In the genomic region with DNA sequence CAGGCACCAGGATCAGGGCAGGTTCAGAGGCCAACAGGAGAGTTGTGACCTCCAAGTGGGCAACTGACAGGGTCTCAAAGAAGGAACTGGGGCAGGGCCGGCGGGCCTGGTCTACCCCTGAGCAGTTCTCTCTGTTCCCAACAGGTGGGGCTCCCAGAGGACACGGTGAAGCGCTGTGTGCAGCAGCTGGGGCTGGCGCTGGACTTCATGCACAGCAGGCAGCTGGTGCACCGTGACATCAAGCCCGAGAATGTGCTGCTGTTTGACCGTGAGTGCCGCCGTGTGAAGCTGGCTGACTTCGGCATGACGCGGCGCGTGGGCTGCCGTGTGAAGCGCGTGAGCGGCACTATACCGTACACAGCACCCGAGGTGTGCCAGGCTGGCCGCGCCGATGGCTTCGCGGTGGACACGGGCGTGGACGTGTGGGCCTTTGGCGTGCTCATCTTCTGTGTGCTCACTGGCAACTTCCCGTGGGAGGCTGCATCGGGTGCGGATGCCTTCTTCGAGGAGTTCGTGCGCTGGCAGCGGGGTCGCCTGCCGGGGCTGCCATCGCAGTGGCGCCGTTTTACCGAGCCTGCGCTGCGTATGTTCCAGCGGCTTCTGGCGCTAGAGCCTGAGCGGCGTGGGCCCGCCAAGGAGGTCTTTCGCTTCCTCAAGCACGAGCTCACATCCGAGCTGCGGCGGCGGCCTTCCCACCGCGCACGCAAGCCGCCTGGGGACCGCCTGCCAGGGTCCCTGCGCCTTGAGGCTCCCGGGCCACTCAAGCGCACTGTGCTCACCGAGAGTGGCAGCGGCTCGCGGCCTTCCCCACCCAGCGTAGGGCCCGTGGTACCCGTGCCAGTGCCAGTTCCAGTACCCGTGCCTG, we compare ENCODE assay signal across 16 mouse cellular contexts. TPM values are rescaled to one million over a fixed set of nuclear protein-coding genes. Genes with fewer than 3 reads are reported as not detected.
DNase-seq lines count a peak whose midpoint lies in the region; ATAC-seq lines count a peak whose summit lies in the region.
"Had no signal": no experiment of that assay in that cellular context is flagged by ENCODE, and none has a peak within 500 bp of the region (broad histone marks: within the 10 kb centered on the region; RNA-seq: fewer than 3 reads in every experiment).

No protein-coding gene starts in this region.

- no peak overlapping the region for H3K4me2 ChIP-seq in forebrain, embryonic 13.5 days
- no peak overlapping the region for H3K4me2 ChIP-seq in forebrain, embryonic 15.5 days (replicated peaks)
- no peak overlapping the region for H3K4me2 ChIP-seq in hindbrain, embryonic 14.5 days (replicated peaks)
- H3K4me2 ChIP-seq in neural tube, embryonic 13.5 days = no peak overlapping the region
- H3K4me2 ChIP-seq in neural tube, embryonic 15.5 days = no peak overlapping the region
- H3K4me2 ChIP-seq: liver, embryonic 11.5 days; stomach, embryonic 15.5 days had no signal

- peaks cover 39% of the 10 kb centered on the region for H3K4me1 ChIP-seq in forebrain, embryonic 13.5 days
- H3K4me1 ChIP-seq in forebrain, embryonic 15.5 days = peaks cover 31% of the 10 kb centered on the region
- H3K4me1 ChIP-seq in hindbrain, embryonic 10.5 days (replicated peaks) = peaks cover 47% of the 10 kb centered on the region
- H3K4me1 ChIP-seq in hindbrain, embryonic 14.5 days (replicated peaks; ENCODE audit: control insufficient read depth, insufficient read depth, low read length) = peaks cover 26% of the 10 kb centered on the region
- H3K4me1 ChIP-seq in neural tube, embryonic 13.5 days (replicated peaks) = peaks cover 48% of the 10 kb centered on the region
- peaks cover 29% of the 10 kb centered on the region for H3K4me1 ChIP-seq in neural tube, embryonic 15.5 days

- WGBS in forebrain, embryonic 13.5 days = 95% methylated on average over 72 of the region's 72 CpGs
- WGBS in forebrain, embryonic 15.5 days = 94% methylated on average over 72 of the region's 72 CpGs
- 90% methylated on average over 72 of the region's 72 CpGs for WGBS in hindbrain, embryonic 10.5 days
- 89% methylated on average over 72 of the region's 72 CpGs for WGBS in hindbrain, embryonic 14.5 days
- WGBS in neural tube, embryonic 13.5 days = 91% methylated on average over 72 of the region's 72 CpGs
- WGBS in neural tube, embryonic 15.5 days = 92% methylated on average over 72 of the region's 72 CpGs

- 0 out of 2 replicates have a peak overlapping the region, but pooled peaks have one; percentile 35 for H3K27ac ChIP-seq in forebrain, embryonic 13.5 days
- no peak overlapping the region for H3K27ac ChIP-seq in forebrain, embryonic 15.5 days (replicated peaks)
- H3K27ac ChIP-seq in hindbrain, embryonic 10.5 days = 0 out of 2 replicates have a peak overlapping the region, but pooled peaks have one; percentile 13
- H3K27ac ChIP-seq in hindbrain, embryonic 14.5 days = no peak overlapping the region
- H3K27ac ChIP-seq in neural tube, embryonic 13.5 days (replicated peaks) = peak overlapping the region; percentile 67
- no peak overlapping the region for H3K27ac ChIP-seq in neural tube, embryonic 15.5 days (replicated peaks)
- H3K27ac ChIP-seq: stomach, embryonic 15.5 days had no signal

- H3K9me3 ChIP-seq in forebrain, embryonic 13.5 days (replicated peaks) = no peaks in the 10 kb centered on the region
- no peaks in the 10 kb centered on the region for H3K9me3 ChIP-seq in forebrain, embryonic 15.5 days
- no peaks in the 10 kb centered on the region for H3K9me3 ChIP-seq in hindbrain, embryonic 10.5 days
- no peaks in the 10 kb centered on the region for H3K9me3 ChIP-seq in hindbrain, embryonic 14.5 days (ENCODE audit: control insufficient read depth, low read length)
- H3K9me3 ChIP-seq in neural tube, embryonic 13.5 days = no peaks in the 10 kb centered on the region
- H3K9me3 ChIP-seq in neural tube, embryonic 15.5 days (replicated peaks) = no peaks in the 10 kb centered on the region
- H3K9me3 ChIP-seq: stomach, embryonic 15.5 days had no signal

- no peak for DNase-seq in hindbrain, embryonic 10.5 days (ENCODE audit: low spot score)
- DNase-seq in hindbrain, embryonic 14.5 days (ENCODE audit: low spot score) = no peak
- DNase-seq in kidney, adult 9 months = no peak
- DNase-seq: gastrocnemius, postnatal 10 days; kidney, postnatal 10 days; right cerebral cortex, adult 18-20 months; thymus, postnatal 14 days had no signal

- no peak overlapping the region for H3K4me3 ChIP-seq in forebrain, embryonic 13.5 days
- no peak overlapping the region for H3K4me3 ChIP-seq in forebrain, embryonic 15.5 days
- H3K4me3 ChIP-seq in hindbrain, embryonic 10.5 days = no peak overlapping the region
- no peak overlapping the region for H3K4me3 ChIP-seq in hindbrain, embryonic 14.5 days (replicated peaks; ENCODE audit: low read length)
- H3K4me3 ChIP-seq in neural tube, embryonic 13.5 days = no peak overlapping the region
- H3K4me3 ChIP-seq in neural tube, embryonic 15.5 days (replicated peaks) = no peak overlapping the region
- H3K4me3 ChIP-seq: stomach, embryonic 15.5 days had no signal

- no peaks in the 10 kb centered on the region for H3K27me3 ChIP-seq in forebrain, embryonic 13.5 days
- no peaks in the 10 kb centered on the region for H3K27me3 ChIP-seq in forebrain, embryonic 15.5 days
- H3K27me3 ChIP-seq in hindbrain, embryonic 10.5 days (ENCODE audit: insufficient read depth, poor library complexity, severe bottlenecking) = no peaks in the 10 kb centered on the region
- H3K27me3 ChIP-seq in hindbrain, embryonic 14.5 days (ENCODE audit: control insufficient read depth, insufficient read depth, low read length) = no peaks in the 10 kb centered on the region
- no peaks in the 10 kb centered on the region for H3K27me3 ChIP-seq in neural tube, embryonic 13.5 days
- H3K27me3 ChIP-seq in neural tube, embryonic 15.5 days (replicated peaks) = no peaks in the 10 kb centered on the region
- H3K27me3 ChIP-seq: stomach, embryonic 15.5 days had no signal

- ATAC-seq in forebrain, embryonic 13.5 days = no peak
- ATAC-seq in forebrain, embryonic 15.5 days (replicated peaks) = no peak
- no peak for ATAC-seq in hindbrain, embryonic 14.5 days (ENCODE audit: low FRiP score)
- ATAC-seq in neural tube, embryonic 13.5 days (ENCODE audit: low read depth) = no peak
- ATAC-seq in neural tube, embryonic 15.5 days (ENCODE audit: low FRiP score) = no peak
- ATAC-seq in megakaryocyte-erythroid progenitor cell, adult 5-6 weeks (replicated peaks; ENCODE audit: low FRiP score, low TSS enrichment, poor library complexity, severe bottlenecking) = 0 out of 2 replicates have a peak, but pooled peaks have one; percentile 12
- ATAC-seq: activated CD4-positive, CD25-positive, alpha-beta regulatory T cell, adult 4 months; intestine, postnatal 0 days had no signal

- H3K36me3 ChIP-seq in forebrain, embryonic 13.5 days (ENCODE audit: poor library complexity, severe bottlenecking) = peaks cover 77% of the 10 kb centered on the region
- H3K36me3 ChIP-seq in forebrain, embryonic 15.5 days = peaks cover 56% of the 10 kb centered on the region
- peaks cover 83% of the 10 kb centered on the region for H3K36me3 ChIP-seq in hindbrain, embryonic 10.5 days
- peaks cover 68% of the 10 kb centered on the region for H3K36me3 ChIP-seq in hindbrain, embryonic 14.5 days (replicated peaks; ENCODE audit: control insufficient read depth, insufficient read depth)
- peaks cover 62% of the 10 kb centered on the region for H3K36me3 ChIP-seq in neural tube, embryonic 13.5 days
- H3K36me3 ChIP-seq in neural tube, embryonic 15.5 days = peaks cover 54% of the 10 kb centered on the region

- no peak overlapping the region for H3K9ac ChIP-seq in forebrain, embryonic 13.5 days
- H3K9ac ChIP-seq in forebrain, embryonic 15.5 days (replicated peaks) = no peak overlapping the region
- no peak overlapping the region for H3K9ac ChIP-seq in hindbrain, embryonic 14.5 days
- no peak overlapping the region for H3K9ac ChIP-seq in neural tube, embryonic 13.5 days
- H3K9ac ChIP-seq in neural tube, embryonic 15.5 days (replicated peaks) = no peak overlapping the region
- H3K9ac ChIP-seq: stomach, embryonic 15.5 days had no signal

RNA-seq across cellular contexts. Expression of a gene that starts 19.5 kb away (rescaled TPM):
- 212 and 215 TPM in 2 replicates for polyA plus RNA-seq in forebrain, embryonic 13.5 days (2015; fragmentation: Nextera tagmentation; extraction: Ambion mirVana)
- 336 and 348 TPM in 2 replicates for polyA plus RNA-seq in forebrain, embryonic 15.5 days (2015; fragmentation: Nextera tagmentation; extraction: Ambion mirVana)
- polyA plus RNA-seq in hindbrain, embryonic 10.5 days (2016; fragmentation: Nextera tagmentation; extraction: Ambion mirVana) = 100 and 180 TPM in 2 replicates
- polyA plus RNA-seq in hindbrain, embryonic 14.5 days (2014; fragmentation: Nextera tagmentation; extraction: Ambion mirVana) = 290 and 319 TPM in 2 replicates
- 238 and 247 TPM in 2 replicates for polyA plus RNA-seq in neural tube, embryonic 13.5 days (2015; fragmentation: Nextera tagmentation; extraction: Ambion mirVana)
- polyA plus RNA-seq in neural tube, embryonic 15.5 days (2015; fragmentation: Nextera tagmentation; extraction: Ambion mirVana) = 143 and 182 TPM in 2 replicates
- 6.6 and 7.0 TPM in 2 replicates for total RNA-seq in megakaryocyte-erythroid progenitor cell, adult 5-6 weeks (2014; fragmentation: Nextera tagmentation)
- total RNA-seq in megakaryocyte-erythroid progenitor cell, adult 5-6 weeks (2017) = 2.9 and 5.2 TPM in 2 replicates

Comparison
In these comparisons a context has a peak if more than half of its experiments do, and no peak if none do; other contexts are left out.
1. H3K27ac ChIP-seq: peak in forebrain, embryonic 13.5 days (single experiment), hindbrain, embryonic 10.5 days (single experiment) and neural tube, embryonic 13.5 days (single experiment); none in forebrain, embryonic 15.5 days (single experiment), hindbrain, embryonic 14.5 days (single experiment) and neural tube, embryonic 15.5 days (single experiment).